Mouse (Mus musculus): Measurements from ENCODE around the gene Nfix. TPM values are rescaled to one million over a fixed set of nuclear protein-coding genes. Genes with fewer than 3 reads are reported as not detected.

Nfix gene
- total RNA-seq, 2 experiments from 2014 or later, result 402 to 429 TPM

DNA sequence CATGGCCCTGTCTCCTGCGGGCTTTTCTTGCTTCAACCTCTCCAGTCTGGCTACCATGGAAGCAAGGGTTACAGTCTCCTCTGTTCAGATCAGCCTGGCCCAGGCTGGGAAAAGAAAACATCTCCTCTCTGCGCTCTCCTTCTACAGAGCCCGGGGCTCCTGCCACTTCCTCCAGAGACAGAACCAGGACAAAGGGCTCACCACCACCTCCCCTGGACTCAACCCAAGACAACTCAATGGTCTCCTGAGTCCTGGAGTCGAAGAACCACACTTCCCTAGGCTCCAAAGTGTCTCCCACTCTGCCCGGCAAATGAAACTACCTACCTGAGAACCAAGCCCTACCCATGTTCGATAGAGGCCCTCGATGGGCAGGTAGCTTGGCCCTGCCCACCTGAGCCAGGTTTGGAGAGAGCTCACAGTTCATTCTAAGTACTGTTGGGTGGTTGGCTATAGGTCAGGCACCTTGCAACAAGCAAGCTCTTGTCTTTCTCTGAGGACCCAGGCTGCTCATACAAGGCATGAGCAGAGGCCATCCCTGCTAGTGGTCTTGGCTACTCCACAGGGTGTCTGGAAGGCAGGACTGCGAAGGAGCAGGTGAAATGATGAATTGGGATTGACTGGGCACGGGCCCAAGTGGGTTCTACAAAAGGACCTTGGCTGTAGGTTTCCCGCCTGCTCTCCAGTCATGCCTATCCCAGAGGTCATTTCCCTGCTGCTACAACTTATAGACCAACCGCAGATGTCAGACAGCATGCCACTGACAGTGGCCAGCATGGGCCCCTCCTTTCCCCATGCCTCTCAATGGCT lies 68.6 kb downstream of the Nfix start:
- intact Hi-C loops (cut with DNase I), result no loop called here
- no peak for DNase-seq (ENCODE audit: low spot score in 2 of 2)

DNA sequence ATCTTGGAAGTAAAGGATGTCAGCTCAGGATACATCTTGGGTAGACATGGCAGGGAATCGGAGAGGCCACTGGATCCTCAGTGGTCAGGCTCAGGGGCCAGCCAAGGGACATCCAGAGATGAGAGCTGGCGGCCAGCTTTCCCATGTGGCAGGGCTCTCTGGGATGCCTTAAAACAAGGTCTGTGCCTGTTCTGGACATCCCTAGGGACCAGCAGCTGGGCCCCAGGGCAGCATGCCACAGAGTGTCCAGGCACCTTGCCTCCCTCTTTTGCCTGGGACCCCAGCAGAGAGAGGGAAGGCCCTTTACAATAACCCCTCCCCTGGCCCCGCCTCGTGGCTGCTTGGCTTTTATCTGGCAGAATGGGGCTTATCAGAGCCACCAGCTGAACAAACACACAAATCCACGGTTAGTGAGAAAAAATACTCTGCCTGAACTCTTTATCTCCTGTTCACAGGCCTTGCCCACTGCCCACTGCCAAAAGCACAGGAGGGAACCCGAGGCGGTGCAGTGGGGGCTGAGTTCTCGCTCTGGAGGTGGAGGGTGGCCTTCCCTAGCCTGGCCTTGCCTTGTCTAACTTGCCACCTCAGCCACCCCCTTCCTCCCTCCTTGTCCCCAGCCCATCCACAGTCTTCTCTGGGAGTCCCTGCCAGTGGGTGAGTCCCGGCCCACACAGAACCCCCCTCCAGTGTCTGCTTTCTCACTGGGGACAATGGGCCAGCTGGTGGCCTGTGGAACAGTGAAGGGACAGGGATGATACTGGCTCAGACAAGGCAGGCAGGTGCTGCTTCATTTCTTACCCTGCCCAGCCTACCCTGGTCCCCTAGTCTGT lies 69.4 kb downstream of the Nfix start:
- intact Hi-C loops (cut with DNase I), result no loop called here
- no peak for DNase-seq (ENCODE audit: low spot score in 2 of 2)

DNA sequence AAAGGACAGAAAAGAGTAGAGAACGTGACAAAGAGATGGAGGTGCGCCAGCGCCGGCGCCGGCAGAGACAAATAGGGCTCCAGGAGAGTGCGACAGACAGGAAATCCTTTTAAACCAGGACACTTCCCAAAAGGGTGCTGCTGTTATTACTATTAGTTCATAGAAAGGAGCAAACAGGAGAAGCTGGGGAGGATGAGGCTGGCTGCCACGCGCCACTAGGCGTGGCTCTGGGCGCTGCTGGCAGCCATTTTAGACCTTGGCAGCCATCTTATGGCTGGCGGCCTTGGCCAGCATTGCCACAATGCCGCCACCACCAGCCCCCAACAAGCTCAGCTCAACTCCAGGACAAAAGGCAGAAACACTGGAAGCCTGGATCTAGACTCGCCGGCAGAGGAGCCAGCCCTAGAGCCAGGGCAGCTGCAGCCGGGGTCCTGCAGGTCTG lies 70.2 kb downstream of the Nfix start:
- intact Hi-C loops (cut with DNase I), result no loop called here
- no peak for DNase-seq (ENCODE audit: low spot score in 2 of 2)

DNA sequence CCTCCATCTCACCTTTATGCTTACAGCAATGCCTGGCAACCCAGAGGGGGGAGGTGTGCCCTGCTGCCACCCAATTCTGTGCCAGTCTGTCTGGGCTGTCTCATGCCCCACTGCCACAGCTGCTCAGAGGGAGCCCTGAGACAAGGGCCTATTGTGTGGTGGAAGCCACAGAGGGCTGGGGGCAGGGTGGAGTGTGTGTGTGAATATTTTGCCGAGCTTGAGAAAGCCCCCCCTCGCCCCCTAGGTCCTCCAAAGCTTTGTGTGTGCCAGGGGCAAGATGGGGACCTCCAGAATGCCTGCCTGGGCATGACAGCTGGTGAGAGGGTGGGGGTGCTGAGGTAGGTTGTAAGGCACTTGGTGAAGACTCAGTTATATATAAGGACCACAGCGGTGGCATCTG lies 71.7 kb downstream of the Nfix start:
- intact Hi-C loops (cut with DNase I), result no loop called here
- DNase-seq (ENCODE audit: low spot score in 2 of 2), result peak in 1 of 2 experiments; percentile 60

DNA sequence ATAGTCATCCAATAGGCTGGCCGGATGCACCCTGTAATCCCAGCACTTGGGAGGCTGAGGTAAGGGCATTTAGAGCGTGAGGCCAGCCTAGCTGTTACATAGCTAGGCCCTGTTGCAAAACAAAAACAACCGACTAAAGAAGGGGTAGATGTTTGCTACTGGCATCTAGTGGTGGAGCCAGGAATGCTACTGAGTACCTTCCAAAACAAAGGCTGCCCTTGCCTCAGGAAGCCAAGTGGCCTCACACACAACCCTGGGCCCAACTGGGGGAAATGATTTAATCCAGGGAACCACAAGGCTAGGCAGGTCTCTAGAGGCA lies 74.2 kb downstream of the Nfix start:
- no peak for DNase-seq (ENCODE audit: low spot score in 2 of 2)
- intact Hi-C loops (cut with DNase I), result no loop called here

DNA sequence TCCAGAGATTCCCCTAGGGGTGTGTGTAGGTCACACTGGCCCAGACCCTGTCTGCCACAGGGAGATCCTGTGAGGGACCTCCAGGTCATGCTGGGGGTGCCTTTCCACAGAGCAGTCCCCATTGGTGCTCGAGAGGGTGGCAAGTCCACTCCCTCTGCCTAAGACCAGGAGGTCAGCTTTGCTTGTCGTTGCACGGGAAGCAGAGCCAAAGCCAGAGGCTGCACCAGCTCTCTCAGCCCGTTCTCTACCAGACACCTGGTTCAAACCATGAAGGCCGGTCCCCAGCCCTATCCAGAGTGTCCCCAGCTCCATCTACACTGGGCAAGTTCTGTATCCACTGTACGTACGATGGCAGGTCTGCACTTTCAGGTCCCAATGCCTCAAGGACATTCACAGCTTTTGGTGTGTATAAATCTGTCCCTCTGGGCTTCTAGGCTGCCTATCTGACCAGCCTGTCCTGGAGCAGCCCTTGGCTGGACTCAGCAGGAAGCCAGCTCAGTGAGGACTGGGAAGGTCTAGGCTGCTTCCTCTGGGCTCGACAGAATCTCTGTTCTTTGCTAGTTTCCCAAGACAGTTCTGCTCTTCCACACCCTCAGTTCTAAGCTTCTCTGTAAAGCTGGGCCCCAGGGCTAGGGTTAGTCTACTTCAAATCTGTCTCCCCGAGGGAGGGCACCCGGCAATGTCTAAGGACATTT lies 74.8 kb downstream of the Nfix start:
- DNase-seq (ENCODE audit: low spot score in 2 of 2), result no peak
- intact Hi-C loops (cut with DNase I), result no loop called here

DNA sequence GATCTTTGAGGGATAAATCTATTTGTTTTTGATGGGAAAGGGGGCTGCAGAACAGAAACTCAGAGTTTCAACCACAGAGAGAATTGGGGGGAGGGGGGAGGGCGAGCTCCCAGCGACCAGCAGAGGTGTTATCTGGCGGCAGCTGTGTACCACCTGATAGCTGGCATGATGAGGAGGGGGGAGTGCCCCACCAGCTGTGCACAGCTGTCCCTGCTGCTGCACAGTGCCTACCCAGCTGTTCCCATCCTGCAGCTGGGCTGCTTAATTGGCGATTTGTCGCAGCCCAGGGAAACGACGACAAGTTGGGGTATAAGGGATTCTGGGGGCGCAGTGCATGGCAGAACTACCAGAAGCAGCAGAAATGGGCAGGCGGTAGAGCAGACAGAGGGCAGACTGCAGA lies 75.5 kb downstream of the Nfix start:
- intact Hi-C loops (cut with DNase I), result no loop called here
- DNase-seq (ENCODE audit: low spot score in 2 of 2), result no peak

DNA sequence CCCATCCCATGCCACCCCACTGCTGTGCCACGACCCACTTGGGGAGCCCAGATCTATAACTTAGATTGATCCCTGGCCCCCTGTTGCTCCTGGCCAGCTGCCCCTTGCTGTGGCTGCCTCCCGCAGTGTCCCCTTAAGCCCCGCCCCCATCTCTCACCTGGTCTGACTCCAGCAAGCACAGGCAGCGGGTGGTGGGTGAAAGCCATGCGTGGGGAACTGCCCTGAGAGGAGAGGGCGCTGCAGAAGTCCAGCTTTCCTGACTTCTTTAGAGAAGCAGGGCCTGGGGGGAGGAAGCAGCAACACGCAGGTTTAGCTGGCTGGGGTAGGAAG lies 76.6 kb downstream of the Nfix start:
- DNase-seq (ENCODE audit: low spot score in 2 of 2), result no peak
- intact Hi-C loops (cut with DNase I), result no loop called here

DNA sequence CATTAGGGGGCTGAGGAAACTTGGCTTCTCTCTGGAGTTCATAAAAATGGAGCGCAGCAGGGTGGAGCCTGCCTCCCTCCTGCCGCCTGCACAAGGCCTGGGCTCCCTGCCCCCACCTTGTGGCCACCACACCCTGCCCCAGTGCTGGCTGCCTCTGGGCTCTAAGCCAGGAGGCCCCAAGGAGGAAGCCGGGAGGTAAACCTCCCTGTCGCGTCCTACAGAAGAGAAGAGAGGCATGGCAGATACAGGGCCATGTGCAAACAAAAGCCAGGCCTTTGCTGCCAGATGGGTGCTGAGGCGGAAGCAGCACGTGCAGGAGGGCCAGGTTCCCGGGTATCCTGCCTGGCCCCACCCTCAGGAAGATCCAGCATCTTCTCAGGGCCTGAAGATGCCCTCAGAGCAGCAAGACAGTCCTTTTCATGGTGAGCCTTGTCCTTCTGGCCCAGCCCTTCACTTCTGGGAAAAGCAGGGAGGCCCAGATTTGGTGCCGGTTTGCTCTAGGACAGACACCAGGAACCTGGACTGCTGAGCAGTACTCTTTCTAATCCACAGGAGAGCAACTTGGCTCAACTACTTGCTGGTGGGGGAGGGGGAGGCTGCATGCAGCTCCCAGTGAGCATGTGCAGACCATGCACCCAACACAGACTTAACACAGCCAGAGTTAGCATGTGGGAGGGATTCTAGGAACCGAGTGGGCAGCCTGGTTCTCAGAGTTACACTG lies 77.1 kb downstream of the Nfix start, which contains the start of gene G430095P16Rik:
G430095P16Rik (plus strand) TSS at position 158 of the 721 bp plus-strand sequence.
- intact Hi-C loops (cut with DNase I), result no loop called here

DNA sequence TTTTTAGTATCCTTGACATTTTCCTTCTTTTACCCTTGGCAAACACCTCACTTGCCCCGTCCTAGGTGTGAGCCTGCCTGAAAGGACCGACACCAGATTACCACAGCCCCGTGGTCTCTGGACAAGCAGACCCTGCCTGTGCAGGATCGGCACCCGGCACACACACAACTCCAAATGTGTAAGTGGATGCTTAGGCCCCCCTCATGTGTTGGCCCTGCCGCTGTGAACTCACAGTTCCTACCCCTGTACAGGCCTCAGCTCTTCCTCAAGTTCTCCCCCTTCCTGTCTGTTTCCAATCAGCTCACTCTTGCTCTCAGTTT lies 77.7 kb downstream of the Nfix start:
- intact Hi-C loops (cut with DNase I), result no loop called here
- DNase-seq (ENCODE audit: low spot score in 2 of 2), result no peak

More for the DNA sequence above, 77.1 kb downstream of the Nfix start, which contains the start of gene G430095P16Rik:
- peak; percentile 72 to 88 for DNase-seq (ENCODE audit: low spot score in 2 of 2)

DNA sequence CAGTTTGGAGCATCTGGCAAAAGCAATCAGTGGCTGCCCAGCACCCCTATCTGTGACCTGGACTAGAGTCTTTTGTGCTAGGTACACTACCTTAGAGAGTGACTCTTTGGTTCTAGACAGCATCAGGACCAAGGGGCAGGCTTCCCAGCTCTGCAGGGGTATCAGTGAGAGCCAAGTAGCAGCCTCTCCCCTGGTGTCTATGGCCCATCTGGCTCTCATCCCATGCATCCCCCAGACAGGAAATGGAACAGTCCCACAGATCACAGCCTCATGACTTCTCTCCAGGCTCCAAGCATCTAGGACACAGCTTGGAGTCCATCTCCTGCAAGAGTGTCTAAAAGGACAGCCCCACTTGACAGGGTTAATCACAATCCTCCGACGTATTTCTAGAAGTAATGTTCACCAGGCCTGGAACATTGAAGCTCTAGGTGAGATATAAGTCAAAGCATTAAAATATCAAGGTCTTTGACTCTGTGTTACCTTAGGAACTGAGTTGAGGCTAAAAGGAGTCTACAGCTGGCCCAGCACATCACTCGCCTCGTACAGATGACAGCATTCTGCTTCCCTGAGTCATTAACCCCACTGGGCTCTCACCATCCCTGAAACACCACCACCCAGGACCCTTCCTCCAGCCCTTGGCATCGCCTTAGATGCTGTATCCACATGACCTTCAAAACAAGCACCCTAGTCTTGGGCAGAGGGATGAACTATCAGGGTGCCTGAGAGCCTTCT lies 81.0 kb downstream of the Nfix start:
- intact Hi-C loops (cut with DNase I), result no loop called here
- no peak for DNase-seq (ENCODE audit: low spot score in 2 of 2)

DNA sequence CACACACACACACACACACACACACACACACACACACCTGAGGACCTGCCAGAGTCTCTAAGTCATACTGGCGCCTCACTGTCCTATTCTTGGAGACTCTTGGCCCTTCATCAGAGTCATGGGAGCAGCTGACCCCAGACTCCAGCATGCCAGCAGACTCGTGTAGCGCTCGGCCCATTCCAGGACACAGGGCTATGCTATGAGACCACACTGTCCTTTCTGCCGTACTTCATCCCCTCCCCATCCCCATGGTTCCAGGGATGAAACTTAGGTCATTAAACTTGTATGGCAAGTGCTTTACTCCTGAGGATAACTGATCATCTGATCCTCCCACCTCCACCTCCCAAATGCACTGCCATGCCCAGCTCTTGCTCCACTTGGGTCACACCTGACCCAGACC lies 81.7 kb downstream of the Nfix start:
- DNase-seq (ENCODE audit: low spot score in 2 of 2), result no peak
- intact Hi-C loops (cut with DNase I), result no loop called here

DNA sequence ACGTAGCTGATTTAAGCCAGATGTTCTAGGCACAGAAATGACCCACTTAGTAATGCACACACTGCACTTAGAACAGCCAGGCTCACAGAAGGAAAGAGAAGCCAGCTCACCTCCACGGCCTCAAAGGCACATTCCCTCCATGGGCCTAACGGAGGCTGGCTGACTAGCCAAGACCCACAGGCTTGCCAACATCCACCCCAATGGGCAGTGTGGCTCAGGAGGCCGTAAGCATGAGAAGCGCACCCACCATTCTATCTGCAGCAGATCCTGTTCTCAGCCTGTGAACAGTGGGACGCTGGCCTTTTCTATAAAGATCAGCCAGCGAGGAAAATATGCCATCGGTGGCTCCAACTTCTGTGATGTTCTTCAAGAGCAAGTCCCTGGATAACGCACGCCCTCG lies 83.4 kb downstream of the Nfix start:
- intact Hi-C loops (cut with DNase I), result no loop called here

DNA sequence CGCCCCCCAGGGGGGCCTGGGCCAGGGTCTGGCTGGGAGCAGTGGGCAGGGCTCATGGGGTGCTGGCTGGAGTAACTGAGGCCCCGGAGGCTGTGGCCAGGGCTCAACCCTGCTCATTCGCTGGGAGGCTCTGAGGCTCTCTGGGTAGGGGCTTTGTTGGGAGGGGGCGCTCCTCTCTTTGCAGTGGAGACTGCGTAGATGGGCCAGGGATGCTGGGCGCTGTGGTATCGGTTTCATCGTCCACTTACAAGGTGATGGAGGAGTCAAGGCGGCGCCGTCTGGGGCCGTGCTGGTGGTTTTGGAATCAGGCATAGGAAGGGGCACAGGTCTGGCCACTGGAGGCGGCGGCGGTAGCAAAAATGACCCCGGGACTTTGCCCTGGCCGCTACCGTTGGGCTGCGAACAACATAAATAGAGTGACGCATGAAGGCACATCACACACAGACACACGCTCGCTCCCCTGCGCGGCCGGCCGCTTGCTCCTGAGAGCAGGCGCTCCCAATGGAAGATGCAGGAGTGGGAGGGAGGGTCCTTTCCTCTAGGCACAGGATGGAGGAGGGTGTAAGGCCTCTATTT lies 84.2 kb downstream of the Nfix start:
- DNase-seq (ENCODE audit: low spot score in 2 of 2), result no peak
- intact Hi-C loops (cut with DNase I), result no loop called here

More for the DNA sequence above, 83.4 kb downstream of the Nfix start:
- no peak for DNase-seq (ENCODE audit: low spot score in 2 of 2)

DNA sequence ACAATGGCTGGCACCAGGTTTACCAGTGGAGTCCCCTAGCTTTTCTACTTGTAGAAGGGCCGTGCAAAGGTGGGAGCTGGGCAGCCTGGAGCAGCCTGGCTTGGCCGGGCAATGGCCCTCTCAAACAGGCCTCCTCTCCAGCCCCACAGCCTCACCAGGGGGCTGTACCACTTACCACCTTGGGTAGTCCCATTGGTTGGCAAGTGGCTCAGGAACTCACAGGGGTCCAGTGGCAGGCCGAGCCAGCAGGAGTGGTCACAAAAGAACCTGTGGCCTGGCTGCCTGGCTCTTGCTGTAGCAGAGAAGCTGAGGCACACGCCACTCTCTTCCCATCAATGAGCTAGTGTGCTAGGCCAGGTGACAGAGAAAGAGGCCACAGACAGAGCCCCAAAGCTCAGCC lies 86.0 kb downstream of the Nfix start:
- intact Hi-C loops (cut with DNase I), result no loop called here
- no peak for DNase-seq (ENCODE audit: low spot score in 2 of 2)

DNA sequence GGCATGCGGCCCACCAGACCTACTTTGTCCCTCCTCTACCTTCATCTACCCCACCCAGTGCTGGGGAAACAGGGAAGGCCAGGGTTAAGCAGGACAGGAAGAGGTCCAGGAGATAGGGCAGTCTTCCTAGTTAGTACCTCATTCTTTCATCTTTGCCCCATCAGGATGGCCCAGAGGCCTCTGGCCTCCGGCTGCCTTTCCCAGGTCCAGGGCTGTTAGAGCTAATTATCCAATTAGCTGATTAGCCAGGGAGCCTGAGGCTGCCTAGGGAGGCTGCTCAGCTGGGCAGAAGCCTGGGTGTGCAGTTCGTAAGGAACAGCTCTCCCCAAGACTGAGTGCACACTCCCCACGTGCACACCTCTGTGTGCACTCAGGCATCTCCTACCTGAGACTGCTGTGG lies 86.8 kb downstream of the Nfix start:
- no peak for DNase-seq (ENCODE audit: low spot score in 2 of 2)
- intact Hi-C loops (cut with DNase I), result no loop called here

DNA sequence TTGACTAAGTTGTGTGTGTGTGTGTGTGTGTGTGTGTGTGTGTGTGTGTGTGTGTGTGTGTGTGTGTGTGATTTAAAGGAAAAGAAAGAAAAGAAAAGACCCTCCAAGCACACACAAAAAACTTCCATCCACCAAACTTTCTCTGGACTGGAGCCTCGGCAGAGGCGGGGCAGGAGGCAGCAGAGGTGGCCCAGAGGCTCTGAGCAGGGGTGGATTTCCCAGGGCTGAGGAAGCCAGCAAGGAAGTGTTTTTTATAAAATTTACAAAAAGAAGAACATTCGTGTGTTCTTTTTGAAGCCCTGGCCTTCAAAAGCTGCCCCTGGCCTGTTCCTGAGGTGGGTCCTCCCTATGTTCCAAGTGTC lies 87.4 kb downstream of the Nfix start:
- no peak for DNase-seq (ENCODE audit: low spot score in 2 of 2)
- intact Hi-C loops (cut with DNase I), result no loop called here

DNA sequence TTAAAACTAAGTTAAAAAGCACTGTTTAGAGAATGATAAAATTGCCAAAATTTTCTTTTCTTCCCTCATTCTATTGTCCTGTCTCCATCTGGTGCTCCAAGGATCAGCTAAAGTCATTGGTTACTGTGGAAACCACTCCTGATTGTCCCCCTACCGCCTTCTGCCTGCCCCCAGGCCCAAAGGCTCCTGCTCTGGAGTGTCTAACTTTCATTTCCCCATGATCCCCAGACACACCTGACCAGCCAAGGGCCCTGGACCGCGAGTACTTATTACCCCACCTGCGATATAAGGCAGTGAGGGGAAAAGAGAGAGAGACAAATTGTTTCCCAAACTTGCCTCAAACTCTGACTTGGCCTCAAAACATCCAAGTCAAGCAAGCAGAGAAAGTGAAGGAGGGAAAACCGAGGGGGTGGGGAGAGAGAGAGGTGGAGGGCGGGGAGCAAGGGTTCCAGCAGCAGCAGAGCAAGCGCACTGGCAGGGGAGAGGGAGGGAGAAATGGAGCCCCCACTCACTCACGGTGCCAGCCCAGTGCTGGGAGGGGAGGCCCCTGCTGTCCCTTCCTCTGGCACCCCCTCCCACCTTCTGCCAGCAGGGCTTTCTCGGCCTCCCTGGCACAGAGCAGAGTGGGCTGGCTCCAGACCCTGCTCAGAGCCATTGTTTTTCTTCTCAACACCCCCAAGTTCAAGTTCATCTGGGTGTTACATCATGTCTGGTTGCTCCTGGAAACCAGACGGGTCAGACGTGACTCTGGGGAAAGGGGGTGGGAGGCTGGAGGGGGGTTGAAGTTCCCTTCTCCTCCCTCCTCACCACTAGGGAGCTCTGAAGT lies 88.0 kb downstream of the Nfix start:
- DNase-seq (ENCODE audit: low spot score in 2 of 2), result no peak
- intact Hi-C loops (cut with DNase I), result no loop called here

All from left cerebral cortex, postnatal 14 days (tissue).